Comparison of ENCODE assay signal across 8 mouse cellular contexts in genomic region chr6:56798152-56798465, GRCm38 (mm10). TPM values are rescaled to one million over a fixed set of nuclear protein-coding genes. Genes with fewer than 3 reads are reported as not detected.
DNase-seq lines count a peak whose midpoint lies in the region; ATAC-seq and TF ChIP-seq lines count a peak whose summit lies in the region.

No protein-coding gene starts in this region.

- H3K4me1 ChIP-seq in heart, embryonic 16.5 days (ENCODE audit: control insufficient read depth, insufficient read depth, low read length), result peaks cover 26% of the 10 kb centered on the region
- peaks cover 8 to 11% of the 10 kb centered on the region in 2 experiments for H3K4me1 ChIP-seq in MEL (ENCODE audit: control insufficient read depth in 1 of 2, insufficient read depth in 2 of 2, low read length in 2 of 2)
- H3K4me1 ChIP-seq in forebrain, postnatal 0 days (ENCODE audit: insufficient read depth), result peaks cover 19% of the 10 kb centered on the region

- H3K79me2 ChIP-seq in MEL (ENCODE audit: control insufficient read depth, insufficient read depth, low read length, poor library complexity) (peaks cover 45% of the 10 kb centered on the region), macrophage (ENCODE audit: inconsistent target) (peaks cover 38% of the 10 kb centered on the region)

- TF ChIP-seq RAD21 in MEL (IDR thresholded peaks at IDR 0.05; ENCODE audit: low read depth, low read length), result no peak

- TF ChIP-seq POLR2A in MEL (IDR thresholded peaks at IDR 0.05; ENCODE audit: control insufficient read depth in 1 of 2, insufficient read depth in 1 of 2, low read depth in 1 of 2, low read length in 2 of 2, poor library complexity in 1 of 2), result no peak

- peak overlapping the region; percentile 80 for H3K4me2 ChIP-seq in heart, embryonic 16.5 days (ENCODE audit: low read depth, low read length)
- H3K4me2 ChIP-seq in forebrain, postnatal 0 days (ENCODE audit: low read depth), result peak overlapping the region; percentile 59

- no peaks in the 10 kb centered on the region for H3K9me3 ChIP-seq in heart, embryonic 16.5 days (replicated peaks; ENCODE audit: control insufficient read depth, low read length)
- H3K9me3 ChIP-seq in MEL (replicated peaks; ENCODE audit: insufficient read depth, low read length), result no peaks in the 10 kb centered on the region
- no peaks in the 10 kb centered on the region for H3K9me3 ChIP-seq in forebrain, postnatal 0 days (ENCODE audit: low read length)

- H3K9ac ChIP-seq in heart, embryonic 16.5 days (ENCODE audit: low read length), result peak overlapping the region; percentile 99
- peak overlapping the region; percentile 96 for H3K9ac ChIP-seq in MEL (ENCODE audit: control insufficient read depth, low read depth, low read length, poor library complexity, severe bottlenecking)
- H3K9ac ChIP-seq in forebrain, postnatal 0 days, result peak overlapping the region; percentile 97

- no peaks in the 10 kb centered on the region for H3K27me3 ChIP-seq in heart, embryonic 16.5 days (ENCODE audit: control insufficient read depth, insufficient read depth, low read length)
- no peaks in the 10 kb centered on the region; a peak in 2 of 4 replicates for H3K27me3 ChIP-seq in MEL (ENCODE audit: control insufficient read depth in 1 of 2, insufficient read depth in 2 of 2, low read length in 2 of 2)
- no peaks in the 10 kb centered on the region for H3K27me3 ChIP-seq in forebrain, postnatal 0 days (ENCODE audit: insufficient read depth, low read length)

- WGBS in heart, embryonic 16.5 days, result 11% methylated on average over 8 of the region's 8 CpGs
- 20% methylated on average over 8 of the region's 8 CpGs for WGBS in forebrain, postnatal 0 days
- under 1% methylated on average over 8 of the region's 8 CpGs for WGBS in macrophage (ENCODE audit: missing documents)

- H3K27ac ChIP-seq in heart, embryonic 16.5 days (ENCODE audit: low read length), result peak overlapping the region; percentile 100
- H3K27ac ChIP-seq in MEL (ENCODE audit: control insufficient read depth, low read depth, low read length) (peak overlapping the region; percentile 73), macrophage (peak overlapping the region; percentile 90)
- H3K27ac ChIP-seq in forebrain, postnatal 0 days (ENCODE audit: low read depth, low read length), result peak overlapping the region; percentile 99

- no peak for DNase-seq in heart, postnatal 14 days
- no peak for DNase-seq in MEL (ENCODE audit: low read depth, low spot score)
- DNase-seq in forebrain, postnatal 0 days, result no peak
- no peak for DNase-seq in thymus, postnatal 10 days (ENCODE audit: low spot score in 2 of 2)
- no peak for DNase-seq in cerebellum, adult 11 months
- DNase-seq in thymus, postnatal 14 days, result no peak

- peak overlapping the region; percentile 92 for H3K4me3 ChIP-seq in heart, embryonic 16.5 days (ENCODE audit: low read length)
- H3K4me3 ChIP-seq in MEL (ENCODE audit: control insufficient read depth in 1 of 2, insufficient read depth in 1 of 2, low read depth in 2 of 2, low read length in 2 of 2), result peak overlapping the region; percentile 78 to 91
- peak overlapping the region; percentile 99 for H3K4me3 ChIP-seq in forebrain, postnatal 0 days (ENCODE audit: low read depth, low read length)
- H3K4me3 ChIP-seq in macrophage (ENCODE audit: inconsistent target), result peak overlapping the region; percentile 75

- no peak for TF ChIP-seq CTCF in MEL (IDR thresholded peaks at IDR 0.05 in 2 of 3, conservative IDR thresholded peaks at IDR 0.05 in 1 of 3; ENCODE audit: control insufficient read depth in 1 of 3, insufficient read depth in 1 of 3, low read depth in 2 of 3, low read length in 3 of 3, poor library complexity in 1 of 3, severe bottlenecking in 1 of 3)
- TF ChIP-seq CTCF in forebrain, postnatal 0 days (IDR thresholded peaks at IDR 0.05; ENCODE audit: low read depth), result no peak

- H3K36me3 ChIP-seq in heart, embryonic 16.5 days (ENCODE audit: control insufficient read depth, insufficient read depth), result no peaks in the 10 kb centered on the region
- H3K36me3 ChIP-seq in MEL (ENCODE audit: control insufficient read depth in 1 of 2, insufficient read depth in 2 of 2, low read length in 2 of 2) (peaks cover 0 to 24% of the 10 kb centered on the region in 2 experiments; a peak in 2 of 4 replicates), macrophage (ENCODE audit: inconsistent target) (no peaks in the 10 kb centered on the region)
- no peaks in the 10 kb centered on the region for H3K36me3 ChIP-seq in forebrain, postnatal 0 days (ENCODE audit: insufficient read depth)

- no peak for TF ChIP-seq EP300 in MEL (IDR thresholded peaks at IDR 0.05; ENCODE audit: low read depth in 1 of 2, low read length in 2 of 2)

- intact Hi-C loops in heart, postnatal 14 days (cut with DNase I), result loop anchor here (5.0 kb wide), 1 partner anchor 81 kb away; no protein-coding TSS in a partner anchor

- no peak for ATAC-seq in heart, embryonic 16.5 days (replicated peaks; ENCODE audit: extremely low read depth, insufficient read depth, low FRiP score)
- no peak for ATAC-seq in forebrain, postnatal 0 days

TF ChIP-seq in MEL, 35 proteins besides CTCF, POLR2A, EP300 and RAD21:
- TF ChIP-seq SIN3A (IDR thresholded peaks at IDR 0.05; ENCODE audit: low read length) (0 out of 2 replicates have a peak, but pooled peaks have one; percentile 2), GATA1 (IDR thresholded peaks at IDR 0.05; ENCODE audit: low read depth, low read length) (0 out of 2 replicates have a peak, but pooled peaks have one; percentile 4), HCFC1 (IDR thresholded peaks at IDR 0.05; ENCODE audit: low read depth, low read length) (no peak)

RNA-seq across cellular contexts. Expression of gene Kbtbd2, which starts 0.5 kb away (rescaled TPM):
- polyA plus RNA-seq in heart, embryonic 16.5 days (2015; fragmentation: Nextera tagmentation; extraction: Ambion mirVana), result 27.6 and 32.6 TPM in 2 replicates
- total RNA-seq in heart, postnatal 14 days (2021), result 10 to 100 TPM; 30.4 to 35.4 TPM
- 26.0 and 28.2 TPM in 2 replicates for total RNA-seq in MEL (2012; rRNA removed)
- polyA plus RNA-seq in MEL (2012; ENCODE audit: insufficient read depth in 1 of 2, insufficient read length in 2 of 2, low read depth in 1 of 2, low replicate concordance in 2 of 2, missing spikeins in 1 of 2), result 10 to 100 TPM; 13.2 to 50.7 TPM
- total RNA-seq in forebrain, postnatal 0 days (2014; rRNA removed), result 49.1 and 57.1 TPM in 2 replicates
- polyA plus RNA-seq in forebrain, postnatal 0 days (2015; fragmentation: Nextera tagmentation; extraction: Ambion mirVana), result 14.5 and 18.7 TPM in 2 replicates
- total RNA-seq in macrophage (2018; cell fraction: chromatin; rRNA removed), result 10 to 100 TPM; 23.7 to 63.5 (median 34.2) TPM
- total RNA-seq in macrophage (2018; cell fraction: cytosol; rRNA removed), result 10 to 100 TPM; 27.2 to 50.7 (median 37.4) TPM
- total RNA-seq in macrophage (2018; cell fraction: nucleus; rRNA removed), result 10 to 100 TPM; 34.4 to 66.7 (median 50.1) TPM
- 21.0 to 33.2 TPM (median 27.7 TPM) in 3 replicates for polyA plus RNA-seq in macrophage (2018)

RNA-seq across cellular contexts. Expression of gene Fkbp9, which starts 33.8 kb away (rescaled TPM):
- 138 and 143 TPM in 2 replicates for polyA plus RNA-seq in heart, embryonic 16.5 days (2015; fragmentation: Nextera tagmentation; extraction: Ambion mirVana)
- 10 to 100 TPM; 92.1 to 95.0 TPM for total RNA-seq in heart, postnatal 14 days (2021)
- total RNA-seq in MEL (2012; rRNA removed), result 2.5 and 3.0 TPM in 2 replicates
- polyA plus RNA-seq in MEL (2012; ENCODE audit: insufficient read depth in 1 of 2, insufficient read length in 2 of 2, low read depth in 1 of 2, low replicate concordance in 2 of 2, missing spikeins in 1 of 2) (10 to 100 TPM in 1 of 2 experiments, not detected in 1; 19.5 TPM), macrophage (2018) (8.7 to 10.5 TPM (median 9.6 TPM) in 3 replicates)
- total RNA-seq in forebrain, postnatal 0 days (2014; rRNA removed), result 41.4 and 47.8 TPM in 2 replicates
- 31.4 and 33.8 TPM in 2 replicates for polyA plus RNA-seq in forebrain, postnatal 0 days (2015; fragmentation: Nextera tagmentation; extraction: Ambion mirVana)
- total RNA-seq in macrophage (2018; cell fraction: chromatin; rRNA removed), result 10 to 100 TPM in 3 of 26 experiments, 1 to 10 TPM in 15, under 1 TPM in 8; 0.61 to 34.7 (median 4.0) TPM
- total RNA-seq in macrophage (2018; cell fraction: cytosol; rRNA removed), result 10 to 100 TPM in 9 of 26 experiments, 1 to 10 TPM in 17; 1.7 to 12.6 (median 5.9) TPM
- total RNA-seq in macrophage (2018; cell fraction: nucleus; rRNA removed), result 10 to 100 TPM in 8 of 26 experiments, 1 to 10 TPM in 18; 1.8 to 25.1 (median 6.7) TPM
